Mouse (Mus musculus) liver, embryonic 12.5 days (tissue): Measurements from ENCODE around the gene Cenpu. TPM values are rescaled to one million over a fixed set of nuclear protein-coding genes. Genes with fewer than 3 reads are reported as not detected.
"Not testable (repeated sequence)": the region's sequence is repeated elsewhere in the genome, so short reads cannot be mapped to it uniquely, and the experiment has no call there.

Experiments used
- ATAC-seq: fragments of 200-750 bp; cut with Nextera tagmentation; 2 replicates; pipeline ENCODE4 v1.8.0; 2017; ENCODE audit warnings: moderate number of reproducible peaks, mild to moderate bottlenecking, moderate library complexity
- H3K27ac ChIP-seq: fragments of 300-500 bp; sonication (generic); 2 replicates; pipeline ENCODE4 v1.5.1; 2016; ENCODE audit warnings: mild to moderate bottlenecking
- H3K27me3 ChIP-seq: fragments of 300-500 bp; sonication (generic); replicated peaks from 2 replicates; pipeline ENCODE4 v1.6.1; 2016; ENCODE audit warnings: mild to moderate bottlenecking, moderate library complexity
- H3K36me3 ChIP-seq: fragments of 300-500 bp; sonication (generic); 2 replicates; pipeline ENCODE4 v1.6.1; 2016; ENCODE audit warnings: mild to moderate bottlenecking, moderate library complexity
- H3K4me1 ChIP-seq: fragments of 300-500 bp; sonication (generic); 2 replicates; pipeline ENCODE4 v1.6.1; 2016
- H3K4me2 ChIP-seq: fragments of 300-500 bp; sonication (generic); 2 replicates; pipeline ENCODE4 v1.6.1; 2016; ENCODE audit warnings: mild to moderate bottlenecking, moderate library complexity
- H3K4me3 ChIP-seq: fragments of 300-500 bp; sonication (generic); 2 replicates; pipeline ENCODE4 v1.5.1; 2016; ENCODE audit warnings: mild to moderate bottlenecking, moderate library complexity
- H3K9ac ChIP-seq: fragments of 300-500 bp; sonication (generic); 2 replicates; pipeline ENCODE4 v1.6.1; 2016; ENCODE audit warnings: mild to moderate bottlenecking, moderate library complexity
- H3K9me3 ChIP-seq: fragments of 300-500 bp; sonication (generic); replicated peaks from 2 replicates; pipeline ENCODE4 v1.6.1; 2016; ENCODE audit warnings: mild to moderate bottlenecking, moderate library complexity
- WGBS: fragments of 180-500 bp; shearing (Covaris S2); methylation state at CpG from one replicate; pipeline ENCODE4 v1.1.7; 2016; ENCODE audit not compliant: insufficient replicate concordance; 5-methylcytosine and 5-hydroxymethylcytosine counted together
- polyA plus RNA-seq: library from polyadenylated mRNA; unstranded; fragments of >200 nt; fragmentation: Nextera tagmentation; extraction: Ambion mirVana; gene quantifications from 2 replicates; pipeline ENCODE4 v1.2.1, GENCODE M21; 2016

Gene Cenpu
- polyA plus RNA-seq, 1 experiment from 2014 or later = 22.2 TPM

- no peaks in the 10 kb centered on the region for H3K27me3 ChIP-seq
- peaks cover 31% of the 10 kb centered on the region for H3K36me3 ChIP-seq
- H3K27ac ChIP-seq = peak overlapping the region; percentile 87
- 3% methylated on average over 10 of the region's 10 CpGs for WGBS
- H3K4me1 ChIP-seq = peaks cover 45% of the 10 kb centered on the region
- no peak for ATAC-seq
- peak overlapping the region; percentile 74 for H3K9ac ChIP-seq
- H3K4me2 ChIP-seq = peak overlapping the region; percentile 75
- H3K4me3 ChIP-seq = peak overlapping the region; percentile 78
- no peaks in the 10 kb centered on the region for H3K9me3 ChIP-seq
Observed at GRCm38 (mm10) chr8:46552441-46552765, 575 bp downstream of the Cenpu start.

- WGBS = 40% methylated on average over 6 of the region's 6 CpGs
- no peaks in the 10 kb centered on the region for H3K9me3 ChIP-seq
- H3K9ac ChIP-seq = no peak overlapping the region
- no peak for ATAC-seq
- H3K27me3 ChIP-seq = no peaks in the 10 kb centered on the region
- H3K4me1 ChIP-seq = no peaks in the 10 kb centered on the region
- peaks cover 95% of the 10 kb centered on the region for H3K36me3 ChIP-seq
- H3K4me3 ChIP-seq = no peak overlapping the region
- no peak overlapping the region for H3K4me2 ChIP-seq
- H3K27ac ChIP-seq = no peak overlapping the region
Observed at GRCm38 (mm10) chr8:46559428-46559827, 7.6 kb downstream of the Cenpu start.

GRCm38 (mm10) chr8:46562333-46562732 lies 10.5 kb downstream of the Cenpu start:
- Histone ChIP-seq H3K4me1 (no peaks in the 10 kb centered on the region), H3K27me3 (no peaks in the 10 kb centered on the region), H3K9me3 (no peaks in the 10 kb centered on the region), H3K9ac (no peak overlapping the region), H3K4me3 (no peak overlapping the region), H3K27ac (no peak overlapping the region), H3K36me3 (peaks cover 95% of the 10 kb centered on the region), H3K4me2 (no peak overlapping the region)
- ATAC-seq = no peak
- 87% methylated on average over 16 of the region's 16 CpGs for WGBS

- Histone ChIP-seq H3K4me3 (no peak overlapping the region), H3K36me3 (peaks cover 91% of the 10 kb centered on the region)
- no peak for ATAC-seq
Observed at GRCm38 (mm10) chr8:46566914-46567529, 15.2 kb downstream of the Cenpu start.

GRCm38 (mm10) chr8:46567946-46568345 lies 16.1 kb downstream of the Cenpu start:
- 0 out of 2 replicates have a peak, but pooled peaks cover 2% of the 10 kb centered on the region for H3K4me1 ChIP-seq
- peaks cover 91% of the 10 kb centered on the region for H3K36me3 ChIP-seq
- H3K27ac ChIP-seq = no peak overlapping the region
- H3K9ac ChIP-seq = no peak overlapping the region
- 81% methylated on average over 8 of the region's 8 CpGs for WGBS
- no peaks in the 10 kb centered on the region for H3K27me3 ChIP-seq
- H3K4me3 ChIP-seq = no peak overlapping the region
- no peaks in the 10 kb centered on the region for H3K9me3 ChIP-seq
- no peak overlapping the region for H3K4me2 ChIP-seq
- ATAC-seq = no peak

More at GRCm38 (mm10) chr8:46566914-46567529, 15.2 kb downstream of the Cenpu start:
- Histone ChIP-seq H3K9me3 (no peaks in the 10 kb centered on the region), H3K4me1 (0 out of 2 replicates have a peak, but pooled peaks cover 2% of the 10 kb centered on the region), H3K4me2 (no peak overlapping the region), H3K9ac (no peak overlapping the region), H3K27ac (no peak overlapping the region), H3K27me3 (no peaks in the 10 kb centered on the region)
- 87% methylated on average over 7 of the region's 7 CpGs for WGBS

- Histone ChIP-seq H3K9me3 (no peaks in the 10 kb centered on the region), H3K4me3 (no peak overlapping the region), H3K27me3 (no peaks in the 10 kb centered on the region), H3K36me3 (peaks cover 91% of the 10 kb centered on the region), H3K4me1 (0 out of 2 replicates have a peak, but pooled peaks cover 2% of the 10 kb centered on the region), H3K9ac (no peak overlapping the region), H3K4me2 (no peak overlapping the region), H3K27ac (no peak overlapping the region)
- ATAC-seq = no peak; the same call in 1 of the 2 replicates
- 79% methylated on average over 2 of the region's 2 CpGs for WGBS
Observed at GRCm38 (mm10) chr8:46568942-46569341, 17.1 kb downstream of the Cenpu start.

GRCm38 (mm10) chr8:46569659-46570441 lies 18.0 kb downstream of the Cenpu start:
- Histone ChIP-seq H3K27me3 (no peaks in the 10 kb centered on the region), H3K4me3 (no peak overlapping the region), H3K36me3 (peaks cover 92% of the 10 kb centered on the region), H3K4me1 (0 out of 2 replicates have a peak, but pooled peaks cover 6% of the 10 kb centered on the region), H3K4me2 (no peak overlapping the region), H3K9me3 (no peaks in the 10 kb centered on the region), H3K27ac (no peak overlapping the region), H3K9ac (no peak overlapping the region)
- ATAC-seq = no peak
- WGBS = 86% methylated on average over 19 of the region's 19 CpGs

GRCm38 (mm10) chr8:46570673-46571072 lies 18.8 kb downstream of the Cenpu start:
- H3K4me1 ChIP-seq = peaks cover 7% of the 10 kb centered on the region; the same call in 1 of the 2 replicates
- H3K4me3 ChIP-seq = no peak overlapping the region
- no peak overlapping the region for H3K27ac ChIP-seq
- H3K36me3 ChIP-seq = peaks cover 92% of the 10 kb centered on the region
- H3K4me2 ChIP-seq = no peak overlapping the region
- H3K27me3 ChIP-seq = no peaks in the 10 kb centered on the region
- H3K9me3 ChIP-seq = no peaks in the 10 kb centered on the region
- 0 out of 2 replicates have a peak, but pooled peaks have one; percentile 14 for ATAC-seq
- no peak overlapping the region for H3K9ac ChIP-seq
- 93% methylated on average over 10 of the region's 14 CpGs for WGBS

- H3K9ac ChIP-seq = no peak overlapping the region
- H3K9me3 ChIP-seq = no peaks in the 10 kb centered on the region
- WGBS = 88% methylated on average over 2 of the region's 2 CpGs
- H3K4me1 ChIP-seq = peaks cover 14% of the 10 kb centered on the region; the same call in 1 of the 2 replicates
- no peak overlapping the region for H3K27ac ChIP-seq
- ATAC-seq = no peak
- peaks cover 91% of the 10 kb centered on the region for H3K36me3 ChIP-seq
- no peak overlapping the region for H3K4me3 ChIP-seq
- H3K27me3 ChIP-seq = no peaks in the 10 kb centered on the region
- H3K4me2 ChIP-seq = no peak overlapping the region
Observed at GRCm38 (mm10) chr8:46573446-46573845, 21.6 kb downstream of the Cenpu start.

- no peaks in the 10 kb centered on the region for H3K27me3 ChIP-seq
- peaks cover 14% of the 10 kb centered on the region; the same call in 1 of the 2 replicates for H3K4me1 ChIP-seq
- H3K27ac ChIP-seq = no peak overlapping the region
- no peak overlapping the region for H3K9ac ChIP-seq
- no peak overlapping the region for H3K4me2 ChIP-seq
- H3K4me3 ChIP-seq = no peak overlapping the region
- H3K9me3 ChIP-seq = no peaks in the 10 kb centered on the region
- 84% methylated on average over 2 of the region's 2 CpGs for WGBS
- H3K36me3 ChIP-seq = peaks cover 91% of the 10 kb centered on the region
- ATAC-seq = peak; percentile 24; the same call in 1 of the 2 replicates
Observed at GRCm38 (mm10) chr8:46573964-46574363, 22.1 kb downstream of the Cenpu start.

GRCm38 (mm10) chr8:46578794-46579193 lies 27.0 kb downstream of the Cenpu start:
- Histone ChIP-seq H3K27me3 (no peaks in the 10 kb centered on the region), H3K27ac (no peak overlapping the region), H3K9ac (no peak overlapping the region), H3K4me1 (peaks cover 12% of the 10 kb centered on the region; the same call in 1 of the 2 replicates), H3K9me3 (no peaks in the 10 kb centered on the region), H3K36me3 (peaks cover 91% of the 10 kb centered on the region), H3K4me3 (no peak overlapping the region), H3K4me2 (no peak overlapping the region)
- WGBS = 82% methylated on average over 9 of the region's 9 CpGs
- ATAC-seq = no peak

- H3K27ac ChIP-seq, H3K27me3 ChIP-seq, ATAC-seq, H3K9me3 ChIP-seq, H3K4me2 ChIP-seq, H3K4me3 ChIP-seq, H3K9ac ChIP-seq: not testable (repeated sequence)
- Histone ChIP-seq H3K36me3 (peaks cover 61% of the 10 kb centered on the region), H3K4me1 (peaks cover 30% of the 10 kb centered on the region)
- 60% methylated on average over 4 of the region's 4 CpGs for WGBS
Observed at GRCm38 (mm10) chr8:46584328-46584727, 32.5 kb downstream of the Cenpu start.
